Mouse (Mus musculus) heart, embryonic 11.5 days (tissue): ENCODE results near the gene Shh. TPM values are rescaled to one million over a fixed set of nuclear protein-coding genes. Genes with fewer than 3 reads are reported as not detected.

Experiments
- ATAC-seq: fragments of 200-750 bp; cut with Nextera tagmentation; replicated peaks from 2 replicates; pipeline ENCODE4 v1.8.0; 2017; ENCODE audit warnings: moderate library complexity; ENCODE audit not compliant: insufficient number of reproducible peaks, low FRiP score, low TSS enrichment
- H3K27ac ChIP-seq: fragments of 300-500 bp; sonication (generic); 2 replicates; pipeline ENCODE4 v1.5.1; 2014; ENCODE audit warnings: mild to moderate bottlenecking, low read depth, low read length
- H3K27me3 ChIP-seq: fragments of 300-500 bp; sonication (generic); 2 replicates; pipeline ENCODE4 v1.6.1; 2014; ENCODE audit warnings: mild to moderate bottlenecking, low read length, mixed read lengths; ENCODE audit not compliant: control insufficient read depth, insufficient read depth
- H3K36me3 ChIP-seq: fragments of 300-500 bp; sonication (generic); 2 replicates; pipeline ENCODE4 v1.6.1; 2014; ENCODE audit warnings: mild to moderate bottlenecking, low read length, moderate library complexity, mixed read lengths; ENCODE audit not compliant: control insufficient read depth, insufficient read depth
- H3K4me1 ChIP-seq: fragments of 300-500 bp; sonication (generic); 2 replicates; pipeline ENCODE4 v1.6.1; 2014; ENCODE audit warnings: low read length; ENCODE audit not compliant: control insufficient read depth, insufficient read depth
- H3K4me2 ChIP-seq: fragments of 300-500 bp; sonication (generic); 2 replicates; pipeline ENCODE4 v1.6.1; 2014; ENCODE audit warnings: mild to moderate bottlenecking, moderate library complexity
- H3K4me3 ChIP-seq: fragments of 300-500 bp; sonication (generic); 2 replicates; pipeline ENCODE4 v1.5.1; 2014; ENCODE audit warnings: low read depth, low read length
- H3K9ac ChIP-seq: fragments of 300-500 bp; sonication (generic); 2 replicates; pipeline ENCODE4 v1.6.1; 2014; ENCODE audit warnings: mild to moderate bottlenecking, low read depth, low read length, moderate library complexity
- H3K9me3 ChIP-seq: fragments of 300-500 bp; sonication (generic); replicated peaks from 2 replicates; pipeline ENCODE4 v1.6.1; 2016; ENCODE audit warnings: low read length; ENCODE audit not compliant: control insufficient read depth
- WGBS: fragments of 180-500 bp; shearing (Covaris S2); extraction: QIAGEN DNeasy Blood & Tissue Kit; methylation state at CpG from one replicate; pipeline ENCODE4 v1.1.7; 2014; ENCODE audit not compliant: insufficient replicate concordance; 5-methylcytosine and 5-hydroxymethylcytosine counted together
- polyA plus RNA-seq: library from polyadenylated mRNA; unstranded; fragments of >200 nt; fragmentation: Nextera tagmentation; extraction: Ambion mirVana; gene quantifications from 2 replicates; pipeline ENCODE4 v1.2.1, GENCODE M21; 2014

Gene Shh
- 0.10 and 0.13 TPM in 2 replicates for polyA plus RNA-seq

DNA sequence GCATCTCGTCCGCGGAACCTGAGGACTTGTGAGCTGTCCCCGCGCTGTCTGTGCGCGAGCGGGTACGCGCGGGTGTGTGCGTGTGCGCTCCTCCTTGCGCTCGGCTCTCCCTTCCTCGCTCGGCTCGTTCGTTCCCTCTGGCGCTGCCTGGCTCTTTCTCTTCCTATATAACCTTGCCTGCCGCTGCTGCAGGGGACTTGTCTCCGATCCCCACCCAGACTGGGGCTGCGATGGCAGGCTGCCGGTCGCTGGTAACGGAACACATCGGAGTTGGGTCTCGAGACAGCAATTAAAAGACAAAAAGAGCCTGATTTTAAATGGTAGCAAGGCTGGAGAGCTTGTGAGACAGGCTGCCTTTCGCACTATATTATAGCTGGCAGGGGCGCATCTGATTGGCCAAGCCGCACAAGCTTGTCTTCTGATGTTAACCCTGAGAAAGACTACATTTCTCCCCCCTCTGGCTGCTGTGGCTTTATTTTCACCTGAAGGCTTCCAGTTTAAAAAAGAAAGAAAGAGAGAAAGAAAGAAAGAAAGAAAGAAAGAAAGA is at the start of gene Shh:
Shh (minus strand) TSS at position 497 of the 547 bp plus-strand sequence.
- H3K4me3 ChIP-seq = peak within 1 kb of the TSS; percentile 28
- no peak for ATAC-seq
- WGBS = 1% methylated on average over 31 of the region's 31 CpGs
- no peak within 1 kb of the TSS for H3K9ac ChIP-seq
- no peaks in the 10 kb centered on the region for H3K36me3 ChIP-seq
- peaks cover 7% of the 10 kb centered on the region; the same call in 1 of the 2 replicates for H3K4me1 ChIP-seq
- no peaks in the 10 kb centered on the region for H3K9me3 ChIP-seq
- H3K27me3 ChIP-seq = peaks cover 84% of the 10 kb centered on the region
- no peak within 1 kb of the TSS for H3K27ac ChIP-seq
- H3K4me2 ChIP-seq = peak within 1 kb of the TSS; percentile 60

GRCm38 (mm10) chr5:28500792-28501439 is 33.9 kb upstream of the Shh start:
- Histone ChIP-seq H3K4me1 (no peaks in the 10 kb centered on the region), H3K4me2 (no peak overlapping the region), H3K36me3 (no peaks in the 10 kb centered on the region), H3K27me3 (no peaks in the 10 kb centered on the region), H3K9me3 (no peaks in the 10 kb centered on the region), H3K9ac (no peak overlapping the region), H3K27ac (no peak overlapping the region), H3K4me3 (no peak overlapping the region)
- WGBS = 63% methylated on average over 4 of the region's 4 CpGs
- no peak for ATAC-seq

DNA sequence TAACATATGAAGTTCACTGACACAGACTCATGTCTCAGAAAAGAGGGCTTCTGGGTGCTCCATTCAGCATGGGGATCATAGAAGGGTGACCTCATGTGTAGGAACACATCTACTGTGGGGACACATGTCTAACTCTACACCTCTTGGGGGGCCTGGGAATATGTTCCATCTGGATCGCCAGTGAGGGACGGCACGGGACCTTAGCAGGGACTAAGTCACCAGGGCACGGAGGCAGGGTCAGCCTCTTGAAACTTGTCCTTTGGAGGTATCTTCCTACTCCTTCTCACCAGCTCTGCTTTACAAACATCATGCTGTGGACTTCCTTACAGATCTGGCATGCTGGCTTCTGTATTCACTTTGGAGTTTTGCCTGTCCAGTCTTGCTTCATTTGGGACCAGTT is 31.8 kb upstream of the Shh start:
- Histone ChIP-seq H3K4me1 (no peaks in the 10 kb centered on the region), H3K27ac (no peak overlapping the region), H3K9me3 (no peaks in the 10 kb centered on the region), H3K36me3 (no peaks in the 10 kb centered on the region), H3K4me3 (no peak overlapping the region), H3K27me3 (no peaks in the 10 kb centered on the region), H3K4me2 (no peak overlapping the region), H3K9ac (no peak overlapping the region)
- WGBS = 85% methylated on average over 4 of the region's 4 CpGs
- ATAC-seq = no peak

GRCm38 (mm10) chr5:28495712-28496650 is 28.9 kb upstream of the Shh start:
- no peak overlapping the region for H3K4me3 ChIP-seq
- 86% methylated on average over 3 of the region's 3 CpGs for WGBS
- H3K36me3 ChIP-seq = no peaks in the 10 kb centered on the region
- H3K9ac ChIP-seq = no peak overlapping the region
- no peak for ATAC-seq
- no peaks in the 10 kb centered on the region for H3K4me1 ChIP-seq
- no peaks in the 10 kb centered on the region for H3K9me3 ChIP-seq
- no peaks in the 10 kb centered on the region for H3K27me3 ChIP-seq
- H3K4me2 ChIP-seq = no peak overlapping the region
- no peak overlapping the region for H3K27ac ChIP-seq

- Histone ChIP-seq H3K4me1 (no peaks in the 10 kb centered on the region), H3K4me3 (no peak overlapping the region), H3K4me2 (no peak overlapping the region), H3K9ac (no peak overlapping the region), H3K9me3 (no peaks in the 10 kb centered on the region), H3K27ac (no peak overlapping the region), H3K36me3 (no peaks in the 10 kb centered on the region), H3K27me3 (no peaks in the 10 kb centered on the region)
- ATAC-seq = no peak; the same call in 1 of the 2 replicates
- 72% methylated on average over 3 of the region's 3 CpGs for WGBS
Measured at GRCm38 (mm10) chr5:28493550-28493949, 26.5 kb upstream of the Shh start.

DNA sequence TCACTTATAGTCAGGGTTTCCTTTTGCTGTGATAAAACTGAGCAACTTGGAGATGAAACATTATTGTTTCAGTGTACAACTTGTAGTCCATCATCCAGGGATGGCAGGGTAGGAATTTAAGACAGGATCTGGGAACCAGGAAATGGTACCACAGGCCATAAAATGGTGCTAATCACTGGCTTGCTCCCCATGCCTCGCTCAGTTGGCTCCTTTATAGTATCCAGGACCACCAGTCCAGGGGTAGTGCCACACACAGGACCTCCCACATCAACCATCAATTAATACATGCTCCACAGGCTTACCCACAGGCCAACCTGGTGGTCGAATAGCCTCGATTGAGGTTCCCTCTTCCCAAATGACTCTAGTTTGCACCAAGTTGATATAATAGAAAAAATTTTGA is 15.9 kb upstream of the Shh start:
- Histone ChIP-seq H3K4me1 (no peaks in the 10 kb centered on the region), H3K27ac (no peak overlapping the region), H3K4me2 (no peak overlapping the region), H3K36me3 (no peaks in the 10 kb centered on the region), H3K27me3 (0 out of 2 replicates have a peak, but pooled peaks cover 3% of the 10 kb centered on the region), H3K9me3 (no peaks in the 10 kb centered on the region), H3K9ac (no peak overlapping the region), H3K4me3 (no peak overlapping the region)
- 77% methylated on average over 3 of the region's 3 CpGs for WGBS
- no peak for ATAC-seq

DNA sequence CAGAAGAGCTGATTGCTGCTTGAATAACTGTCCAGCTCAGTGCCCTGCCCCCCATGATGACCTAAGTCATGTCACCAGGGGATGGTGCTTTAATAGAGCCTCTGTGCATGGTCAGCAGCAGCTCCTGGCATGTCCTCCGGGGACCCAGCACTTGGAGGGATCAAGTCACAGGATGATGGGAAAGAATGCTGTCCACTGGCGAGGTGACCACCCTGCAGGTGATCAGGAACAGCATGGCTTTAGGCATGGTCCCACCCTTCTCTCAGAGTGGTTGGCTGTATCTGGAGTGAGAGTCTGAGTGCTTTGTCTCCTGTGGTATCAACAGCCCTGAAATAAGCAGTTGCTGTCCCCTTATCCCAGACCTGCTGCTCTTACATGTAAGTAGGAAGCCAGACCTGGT is 14.7 kb upstream of the Shh start:
- H3K27ac ChIP-seq = no peak overlapping the region
- H3K9ac ChIP-seq = no peak overlapping the region
- no peaks in the 10 kb centered on the region for H3K4me1 ChIP-seq
- H3K4me3 ChIP-seq = no peak overlapping the region
- H3K9me3 ChIP-seq = no peaks in the 10 kb centered on the region
- no peak for ATAC-seq
- H3K36me3 ChIP-seq = no peaks in the 10 kb centered on the region
- WGBS = 45% methylated on average over 2 of the region's 2 CpGs
- H3K27me3 ChIP-seq = 0 out of 2 replicates have a peak, but pooled peaks cover 3% of the 10 kb centered on the region
- no peak overlapping the region for H3K4me2 ChIP-seq

GRCm38 (mm10) chr5:28476389-28477379 is 9.6 kb upstream of the Shh start:
- Histone ChIP-seq H3K27me3 (0 out of 2 replicates have a peak, but pooled peaks cover 4% of the 10 kb centered on the region), H3K9me3 (no peaks in the 10 kb centered on the region), H3K9ac (no peak overlapping the region), H3K4me2 (no peak overlapping the region), H3K36me3 (no peaks in the 10 kb centered on the region), H3K4me3 (no peak overlapping the region), H3K4me1 (no peaks in the 10 kb centered on the region), H3K27ac (no peak overlapping the region)
- no peak for ATAC-seq
- 73% methylated on average over 10 of the region's 10 CpGs for WGBS
